Mouse (Mus musculus) myocyte (in vitro differentiated cells): ENCODE data around the gene Slc7a7.
"Not testable (repeated sequence)": the region's sequence is repeated elsewhere in the genome, so short reads cannot be mapped to it uniquely, and the experiment has no call there.

Experiments
- MAX ChIP-seq: IDR thresholded peaks from one replicate; pipeline ENCODE4 v1.6.1; 2011; ENCODE audit warnings: low read depth, mild to moderate bottlenecking, control low read depth
- MYOD1 ChIP-seq, 3 experiments: IDR thresholded peaks; one replicate each; pipeline ENCODE4 v1.6.1; 2011; ENCODE audit warnings: control low read depth in 2 of 3, low read depth in 2 of 3, mild to moderate bottlenecking in 2 of 3, moderate library complexity in 1 of 3; ENCODE audit not compliant: insufficient read length in 2 of 3, control insufficient read depth in 1 of 3
- POLR2A ChIP-seq: IDR thresholded peaks from one replicate; pipeline ENCODE4 v1.6.1; 2011; ENCODE audit warnings: low read depth, mild to moderate bottlenecking, control low read depth, moderate library complexity; ENCODE audit not compliant: insufficient read length
- POLR2AphosphoS2 ChIP-seq: IDR thresholded peaks from one replicate; pipeline ENCODE4 v1.6.1; 2011; ENCODE audit warnings: low read depth, control low read depth; ENCODE audit not compliant: insufficient read length
- REST ChIP-seq: IDR thresholded peaks from one replicate; pipeline ENCODE4 v1.6.1; 2011; ENCODE audit warnings: mild to moderate bottlenecking, control low read depth, moderate library complexity; ENCODE audit not compliant: insufficient read depth, insufficient read length
- SRF ChIP-seq: IDR thresholded peaks from one replicate; pipeline ENCODE4 v1.6.1; 2011; ENCODE audit warnings: low read depth; ENCODE audit not compliant: control insufficient read depth, insufficient read length
- TCF12 ChIP-seq: IDR thresholded peaks from one replicate; pipeline ENCODE4 v1.6.1; 2011; ENCODE audit warnings: mild to moderate bottlenecking, control low read depth; ENCODE audit not compliant: poor library complexity, insufficient read depth, severe bottlenecking

GRCm38 (mm10) chr14:54350773-54351541 is 66.6 kb downstream of the Slc7a7 start:
- not testable (repeated sequence) for TF ChIP-seq SRF; REST; POLR2A; MAX; MYOD1 (IDR thresholded peaks at IDR 0.05; ENCODE audit: control insufficient read depth in 1 of 3, insufficient read length in 2 of 3, low read depth in 2 of 3); POLR2AphosphoS2; TCF12
